Mouse (Mus musculus) lung, postnatal 4 days (tissue): ENCODE measurements around the gene Ppbp.
"Not testable (repeated sequence)": the region's sequence is repeated elsewhere in the genome, so short reads cannot be mapped to it uniquely, and the experiment has no call there.

Experiments used
- DNase-seq, 2 experiments: peaks; one replicate each; pipeline ENCODE4 v3.0.0; 2021

Ppbp gene

DNA sequence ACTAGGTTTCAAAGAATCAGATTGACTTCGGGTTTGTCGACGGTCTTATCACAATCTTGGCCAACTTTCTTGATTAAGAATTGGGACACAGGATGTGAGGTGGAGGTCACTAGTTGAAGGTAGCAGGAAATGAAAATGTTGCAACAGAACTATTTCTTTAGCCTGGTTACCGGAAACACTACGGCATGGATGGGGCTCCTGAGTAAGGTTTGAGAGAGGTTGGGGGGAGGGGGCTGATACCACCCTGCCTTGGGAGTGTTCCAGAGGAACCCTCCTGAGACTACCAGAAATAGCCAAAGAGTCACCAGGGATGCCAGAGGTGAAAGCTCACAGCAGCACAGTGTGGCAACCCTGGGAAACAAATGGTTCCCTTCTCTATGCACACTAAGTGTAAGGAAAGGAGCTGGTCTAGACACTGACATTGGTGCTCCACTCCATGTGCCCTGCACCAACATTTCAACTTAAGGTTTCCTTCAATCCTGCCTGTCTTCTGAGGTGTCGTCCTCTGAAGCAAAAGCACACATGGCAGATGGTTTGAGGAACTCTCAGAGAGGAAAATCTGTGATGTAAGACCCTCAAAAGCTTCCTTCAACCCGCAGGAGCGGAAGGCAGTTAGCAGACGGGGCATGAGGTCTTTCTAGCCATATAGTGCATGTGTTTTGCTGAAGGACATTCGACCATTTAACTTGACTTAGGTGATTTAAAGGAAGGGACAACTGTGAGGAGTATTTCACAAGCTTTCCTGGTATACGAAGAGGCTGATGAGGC lies 21.2 kb downstream of the Ppbp start:
- DNase-seq, result no peak

DNA sequence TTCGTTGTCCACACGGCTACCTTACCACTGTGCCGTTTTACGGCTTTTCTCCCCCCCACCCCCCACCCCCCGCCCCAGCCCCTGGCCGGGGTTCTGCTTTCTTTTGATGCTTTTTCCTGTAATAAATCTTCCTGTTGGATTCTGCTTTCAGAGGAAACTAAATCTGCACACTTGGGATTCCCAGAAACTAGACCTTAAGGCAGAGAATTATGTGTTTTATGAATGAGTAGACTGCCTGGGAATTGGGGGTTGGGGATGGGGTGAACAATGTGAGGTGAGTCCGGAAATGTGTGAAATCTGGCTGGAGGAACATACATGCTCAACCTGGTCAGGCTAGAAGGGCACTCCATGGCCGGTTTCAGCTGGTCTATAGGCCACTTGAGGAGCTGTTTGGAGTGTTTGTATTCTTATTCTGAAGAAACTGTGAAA lies 21.8 kb downstream of the Ppbp start:
- DNase-seq, result peak; percentile 57 to 72

DNA sequence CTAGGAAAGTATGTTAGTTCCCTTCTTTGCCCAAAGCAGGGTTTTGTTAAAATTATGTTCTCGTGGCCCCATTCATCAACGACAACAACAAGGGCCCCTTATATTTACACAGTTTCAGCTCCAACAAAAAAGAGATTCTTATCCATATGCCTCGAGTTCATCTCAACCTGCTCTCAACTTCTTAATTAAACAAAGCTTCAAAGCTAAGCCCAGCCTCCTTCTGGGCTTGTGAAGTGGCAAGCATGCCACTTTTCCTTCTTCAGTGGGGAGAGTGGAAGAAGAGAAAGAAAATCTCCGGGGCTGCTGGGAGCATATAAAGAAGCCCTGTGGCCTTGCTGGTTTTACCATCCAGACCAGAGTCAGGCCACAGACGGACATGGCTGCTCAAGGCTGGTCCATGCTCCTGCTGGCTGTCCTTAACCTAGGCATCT lies 25.9 kb downstream of the Ppbp start, which contains the start of gene Cxcl15:
Cxcl15 (plus strand) TSS at position 340 of the 431 bp plus-strand sequence.
- peak; percentile 68 to 75 for DNase-seq

DNA sequence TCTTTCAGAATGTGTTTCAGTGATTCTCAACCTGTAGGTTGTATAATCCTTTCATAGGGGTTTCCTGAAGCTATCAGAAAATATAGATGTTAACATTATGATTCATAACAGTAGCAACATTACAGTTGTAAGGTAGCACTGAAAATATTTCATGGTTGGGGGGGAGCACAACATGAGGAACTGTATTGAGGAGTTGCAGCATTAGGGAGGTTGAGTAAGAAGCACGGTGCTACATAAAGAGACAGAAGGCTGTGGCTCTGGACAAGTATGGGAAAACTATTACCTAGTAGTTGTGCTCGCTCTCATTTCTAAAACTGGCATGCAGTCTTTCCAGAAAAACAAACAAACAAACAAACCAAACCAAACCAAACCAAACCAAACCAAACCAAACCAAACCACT lies 27.1 kb downstream of the Ppbp start:
- not testable (repeated sequence) for DNase-seq

DNA sequence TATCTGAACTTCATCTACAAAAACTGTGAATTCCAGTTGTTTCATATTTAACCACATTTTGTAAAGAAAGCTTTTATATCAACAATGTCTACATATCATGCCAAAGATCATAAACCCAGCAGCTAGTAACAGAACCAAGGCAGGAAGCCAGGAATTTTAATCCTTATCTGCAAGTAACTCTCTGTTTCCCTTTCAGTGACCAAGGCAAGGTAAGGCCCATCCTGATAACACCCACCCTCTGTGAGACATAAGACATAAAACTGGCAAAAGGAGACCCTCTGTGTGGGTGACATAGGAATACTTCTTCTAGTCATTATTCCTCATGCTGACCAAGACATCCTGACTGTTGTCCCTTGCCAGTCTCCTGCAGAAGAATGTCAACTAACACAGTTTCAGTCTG lies 36.3 kb downstream of the Ppbp start:
- peak in 1 of 2 experiments; percentile 3 for DNase-seq

DNA sequence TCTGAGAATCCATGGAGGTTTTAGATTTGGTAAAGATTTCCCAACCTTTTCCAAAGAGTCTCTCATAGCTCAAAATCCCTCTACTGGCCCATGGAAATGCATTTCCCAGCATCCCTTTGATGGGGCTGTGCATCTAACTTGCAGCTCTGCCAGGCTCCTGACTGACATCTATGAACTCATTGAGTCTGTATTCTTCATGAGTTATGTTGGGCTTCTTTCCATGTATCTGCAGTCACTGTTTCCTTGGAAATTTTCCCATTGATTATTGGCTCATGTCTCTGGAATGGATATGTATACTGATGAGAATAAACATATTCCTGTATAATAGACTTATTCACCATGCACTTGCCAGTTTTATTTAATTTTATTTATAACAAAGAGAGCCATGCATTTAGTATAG lies 37.7 kb downstream of the Ppbp start:
- peak in 1 of 2 experiments; percentile 5 for DNase-seq

DNA sequence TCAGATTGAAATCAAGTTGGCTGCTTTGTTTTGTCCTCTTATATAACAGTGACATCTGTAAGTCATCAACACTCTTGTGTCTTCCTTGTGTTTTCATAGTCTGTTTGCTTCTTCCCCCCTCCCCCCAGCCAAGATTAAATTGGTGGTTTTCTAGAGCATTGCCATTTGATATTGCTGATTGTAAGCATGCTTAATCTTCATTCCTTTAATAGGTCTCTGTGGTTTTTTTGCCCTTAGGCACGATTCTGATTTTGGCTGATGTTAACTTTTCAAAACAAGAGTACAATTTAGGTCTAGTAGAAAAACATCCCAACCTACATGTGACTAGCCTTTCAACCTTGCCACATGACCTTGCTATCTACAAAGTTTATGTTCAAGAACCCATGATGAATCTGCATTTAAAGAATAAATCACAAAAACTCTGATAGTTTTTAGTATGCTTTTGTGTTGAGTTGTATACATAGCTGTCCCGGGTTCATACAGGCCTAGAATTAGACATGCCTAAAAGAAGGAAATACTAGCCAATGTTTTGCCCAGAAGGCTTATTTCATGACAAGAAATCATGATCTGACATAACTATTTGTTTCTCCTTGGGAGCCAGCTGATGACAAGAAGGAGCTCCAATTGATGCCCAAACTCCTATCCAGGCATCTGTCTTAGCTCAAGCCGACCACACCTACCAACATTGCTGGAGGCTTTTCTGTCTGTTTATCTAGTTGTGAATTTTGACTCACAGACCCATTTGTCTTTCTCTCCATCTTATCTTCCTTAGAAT lies 39.0 kb downstream of the Ppbp start:
- peak in 1 of 2 experiments; percentile 2 for DNase-seq
